Mouse (Mus musculus): ENCODE data around the gene Itga11. TPM values are rescaled to one million over a fixed set of nuclear protein-coding genes. Genes with fewer than 3 reads are reported as not detected.

Itga11 gene
- polyA plus RNA-seq, 1 experiment from 2014 or later = 3.0 TPM

DNA sequence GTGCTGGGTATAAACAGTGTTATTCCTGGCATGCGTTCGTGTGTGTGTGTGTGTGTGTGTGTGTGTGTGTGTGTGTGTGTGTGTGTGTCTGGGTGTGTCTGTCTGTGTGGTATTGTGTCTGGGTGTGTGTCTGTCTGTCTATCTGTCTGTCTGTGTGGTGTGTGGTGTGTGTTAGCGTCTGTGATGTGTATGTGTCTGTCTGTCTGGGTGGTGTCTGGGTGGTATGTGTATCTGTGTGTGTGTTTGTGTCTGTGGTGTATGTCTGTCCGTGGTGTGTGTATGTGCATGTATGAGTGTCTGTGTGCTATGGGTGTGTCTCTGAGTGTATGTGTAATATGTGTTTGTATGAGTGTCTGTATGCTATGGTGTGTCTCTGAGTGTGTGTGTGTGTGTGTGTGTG, 9.1 kb upstream of the Itga11 start:
- H3K4me2 ChIP-seq (ENCODE audit: low read depth) = no peak overlapping the region
- H3K9me3 ChIP-seq (ENCODE audit: control insufficient read depth, low read length) = no peaks in the 10 kb centered on the region
- H3K4me3 ChIP-seq (ENCODE audit: low read depth, low read length) = no peak overlapping the region
- DNase-seq (ENCODE audit: low spot score) (no peak), ATAC-seq (ENCODE audit: insufficient read depth, low FRiP score, low TSS enrichment) (no peak)
- H3K9ac ChIP-seq (ENCODE audit: low read length) = no peak overlapping the region
- WGBS = 93% methylated on average over 4 of the region's 4 CpGs
- H3K36me3 ChIP-seq (ENCODE audit: control insufficient read depth, insufficient read depth, low read length) = no peaks in the 10 kb centered on the region
- no peak overlapping the region for H3K27ac ChIP-seq (ENCODE audit: low read depth, low read length)
- no peaks in the 10 kb centered on the region for H3K27me3 ChIP-seq (ENCODE audit: control insufficient read depth, insufficient read depth, low read length)
- H3K4me1 ChIP-seq (ENCODE audit: control insufficient read depth, insufficient read depth, low read length) = peaks cover 5% of the 10 kb centered on the region; the same call in 1 of the 2 replicates

GRCm38 (mm10) chr9:62673241-62673640, 4.4 kb upstream of the Itga11 start:
- Histone ChIP-seq H3K4me1 (ENCODE audit: control insufficient read depth, insufficient read depth, low read length) (peaks cover 2% of the 10 kb centered on the region; the same call in 1 of the 2 replicates), H3K4me2 (ENCODE audit: low read depth) (no peak overlapping the region), H3K9me3 (ENCODE audit: control insufficient read depth, low read length) (no peaks in the 10 kb centered on the region), H3K27me3 (ENCODE audit: control insufficient read depth, insufficient read depth, low read length) (peaks cover 15% of the 10 kb centered on the region), H3K9ac (ENCODE audit: low read length) (no peak overlapping the region), H3K36me3 (ENCODE audit: control insufficient read depth, insufficient read depth, low read length) (no peaks in the 10 kb centered on the region), H3K4me3 (ENCODE audit: low read depth, low read length) (no peak overlapping the region), H3K27ac (ENCODE audit: low read depth, low read length) (no peak overlapping the region)
- no peak for DNase-seq (ENCODE audit: low spot score)
- ATAC-seq (ENCODE audit: insufficient read depth, low FRiP score, low TSS enrichment) = no peak
- 85% methylated on average over 7 of the region's 7 CpGs for WGBS

GRCm38 (mm10) chr9:62675172-62675571, 2.5 kb upstream of the Itga11 start:
- Histone ChIP-seq H3K27ac (ENCODE audit: low read depth, low read length) (no peak overlapping the region), H3K9me3 (ENCODE audit: control insufficient read depth, low read length) (no peaks in the 10 kb centered on the region), H3K4me2 (ENCODE audit: low read depth) (no peak overlapping the region), H3K27me3 (ENCODE audit: control insufficient read depth, insufficient read depth, low read length) (peaks cover 30% of the 10 kb centered on the region), H3K36me3 (ENCODE audit: control insufficient read depth, insufficient read depth, low read length) (no peaks in the 10 kb centered on the region), H3K4me1 (ENCODE audit: control insufficient read depth, insufficient read depth, low read length) (peaks cover 2% of the 10 kb centered on the region; the same call in 1 of the 2 replicates), H3K4me3 (ENCODE audit: low read depth, low read length) (no peak overlapping the region), H3K9ac (ENCODE audit: low read length) (no peak overlapping the region)
- ATAC-seq (ENCODE audit: insufficient read depth, low FRiP score, low TSS enrichment) = no peak
- 89% methylated on average over 1 of the region's 1 CpGs for WGBS
- DNase-seq (ENCODE audit: low spot score) = no peak

GRCm38 (mm10) chr9:62678550-62679155, 1.0 kb downstream of the Itga11 start:
- no peaks in the 10 kb centered on the region for H3K36me3 ChIP-seq (ENCODE audit: control insufficient read depth, insufficient read depth, low read length)
- H3K9ac ChIP-seq (ENCODE audit: low read length) = no peak overlapping the region
- H3K4me3 ChIP-seq (ENCODE audit: low read depth, low read length) = peak overlapping the region; percentile 32
- WGBS = 4% methylated on average over 22 of the region's 22 CpGs
- DNase-seq (ENCODE audit: low spot score) = no peak
- peaks cover 2% of the 10 kb centered on the region; the same call in 1 of the 2 replicates for H3K4me1 ChIP-seq (ENCODE audit: control insufficient read depth, insufficient read depth, low read length)
- H3K27me3 ChIP-seq (ENCODE audit: control insufficient read depth, insufficient read depth, low read length) = peaks cover 30% of the 10 kb centered on the region
- H3K4me2 ChIP-seq (ENCODE audit: low read depth) = peak overlapping the region; percentile 62
- no peak overlapping the region for H3K27ac ChIP-seq (ENCODE audit: low read depth, low read length)
- ATAC-seq (ENCODE audit: insufficient read depth, low FRiP score, low TSS enrichment) = no peak
- no peaks in the 10 kb centered on the region for H3K9me3 ChIP-seq (ENCODE audit: control insufficient read depth, low read length)

DNA sequence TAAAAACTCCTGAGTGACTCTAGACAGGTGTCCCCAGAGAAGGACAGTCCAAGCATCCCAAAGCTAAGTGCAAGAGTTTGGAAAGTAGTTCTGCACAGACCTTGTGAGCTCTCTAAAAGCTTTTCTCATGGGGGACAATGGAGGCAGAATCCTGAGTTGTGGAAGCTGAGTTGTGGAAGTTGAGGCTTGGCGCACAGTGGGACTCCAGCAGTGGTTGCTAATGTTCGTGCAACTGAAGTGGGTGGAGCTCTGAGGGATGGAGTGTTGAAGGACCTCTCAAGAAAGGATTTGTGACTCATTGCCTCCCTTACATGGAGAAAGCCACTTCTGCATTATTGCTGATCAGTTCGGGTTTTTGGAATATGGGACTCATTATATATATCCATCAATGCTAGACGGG, 1.8 kb downstream of the Itga11 start:
- Histone ChIP-seq H3K27ac (ENCODE audit: low read depth, low read length) (no peak overlapping the region), H3K4me2 (ENCODE audit: low read depth) (no peak overlapping the region), H3K27me3 (ENCODE audit: control insufficient read depth, insufficient read depth, low read length) (peaks cover 30% of the 10 kb centered on the region), H3K4me3 (ENCODE audit: low read depth, low read length) (no peak overlapping the region), H3K4me1 (ENCODE audit: control insufficient read depth, insufficient read depth, low read length) (peaks cover 2% of the 10 kb centered on the region; the same call in 1 of the 2 replicates), H3K36me3 (ENCODE audit: control insufficient read depth, insufficient read depth, low read length) (no peaks in the 10 kb centered on the region), H3K9me3 (ENCODE audit: control insufficient read depth, low read length) (no peaks in the 10 kb centered on the region), H3K9ac (ENCODE audit: low read length) (no peak overlapping the region)
- DNase-seq (ENCODE audit: low spot score) = no peak
- no peak for ATAC-seq (ENCODE audit: insufficient read depth, low FRiP score, low TSS enrichment)
- WGBS = 57% methylated on average over 4 of the region's 4 CpGs

DNA sequence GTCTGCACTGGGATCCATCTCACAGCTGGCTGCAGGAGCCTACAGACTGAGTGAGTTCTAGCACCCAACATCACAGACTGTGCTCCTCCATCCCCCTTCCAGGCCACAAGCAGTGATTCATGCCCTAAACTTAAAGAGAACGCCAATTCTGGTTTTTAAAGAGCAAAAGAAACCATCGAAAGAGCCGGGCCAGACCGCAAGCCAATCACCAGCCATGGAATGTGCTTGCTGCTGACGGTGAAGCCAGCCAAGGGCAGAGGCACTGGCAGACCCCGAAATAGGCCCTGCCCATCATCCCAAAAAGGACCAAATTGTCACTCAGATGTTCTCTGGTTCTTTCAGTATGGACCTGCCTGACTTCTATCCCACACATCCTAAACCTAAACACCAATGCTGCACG, 6.7 kb downstream of the Itga11 start:
- H3K4me1 ChIP-seq (ENCODE audit: control insufficient read depth, insufficient read depth, low read length) = no peaks in the 10 kb centered on the region
- peaks cover 5% of the 10 kb centered on the region for H3K27me3 ChIP-seq (ENCODE audit: control insufficient read depth, insufficient read depth, low read length)
- H3K9ac ChIP-seq (ENCODE audit: low read length) = no peak overlapping the region
- H3K36me3 ChIP-seq (ENCODE audit: control insufficient read depth, insufficient read depth, low read length) = no peaks in the 10 kb centered on the region
- ATAC-seq (ENCODE audit: insufficient read depth, low FRiP score, low TSS enrichment) (no peak), DNase-seq (ENCODE audit: low spot score) (no peak)
- no peak overlapping the region for H3K4me2 ChIP-seq (ENCODE audit: low read depth)
- H3K9me3 ChIP-seq (ENCODE audit: control insufficient read depth, low read length) = no peaks in the 10 kb centered on the region
- WGBS = 83% methylated on average over 7 of the region's 7 CpGs
- no peak overlapping the region for H3K4me3 ChIP-seq (ENCODE audit: low read depth, low read length)
- H3K27ac ChIP-seq (ENCODE audit: low read depth, low read length) = no peak overlapping the region

DNA sequence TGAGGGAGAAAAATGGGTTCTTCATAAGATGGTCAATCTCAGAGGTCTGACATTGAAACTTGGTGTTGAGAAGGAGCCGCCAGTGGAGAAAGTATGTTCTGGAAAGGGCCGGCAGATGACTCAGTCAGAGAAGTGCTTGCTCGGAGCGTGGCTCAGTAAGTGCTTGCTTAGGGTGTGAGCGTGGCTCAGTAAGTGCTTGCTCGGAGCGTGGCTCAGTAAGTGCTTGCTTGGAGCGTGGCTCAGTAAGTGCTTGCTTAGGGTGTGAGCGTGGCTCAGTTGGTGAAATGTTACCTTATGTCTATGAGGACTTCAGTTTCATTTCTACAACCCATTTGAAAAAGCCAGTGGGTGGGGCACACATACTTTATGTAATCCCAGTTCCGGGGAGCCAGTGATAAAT, 12.1 kb downstream of the Itga11 start:
- WGBS = 90% methylated on average over 10 of the region's 10 CpGs
- no peaks in the 10 kb centered on the region for H3K4me1 ChIP-seq (ENCODE audit: control insufficient read depth, insufficient read depth, low read length)
- H3K27ac ChIP-seq (ENCODE audit: low read depth, low read length) = no peak overlapping the region
- no peaks in the 10 kb centered on the region for H3K27me3 ChIP-seq (ENCODE audit: control insufficient read depth, insufficient read depth, low read length)
- no peak overlapping the region for H3K4me2 ChIP-seq (ENCODE audit: low read depth)
- DNase-seq (ENCODE audit: low spot score) (no peak), ATAC-seq (ENCODE audit: insufficient read depth, low FRiP score, low TSS enrichment) (no peak)
- no peak overlapping the region for H3K4me3 ChIP-seq (ENCODE audit: low read depth, low read length)
- no peaks in the 10 kb centered on the region for H3K36me3 ChIP-seq (ENCODE audit: control insufficient read depth, insufficient read depth, low read length)
- H3K9ac ChIP-seq (ENCODE audit: low read length) = no peak overlapping the region
- no peaks in the 10 kb centered on the region for H3K9me3 ChIP-seq (ENCODE audit: control insufficient read depth, low read length)

- no peak overlapping the region for H3K27ac ChIP-seq (ENCODE audit: low read depth, low read length)
Observed at GRCm38 (mm10) chr9:62694054-62694453, 16.4 kb downstream of the Itga11 start.

GRCm38 (mm10) chr9:62695210-62695609, 17.6 kb downstream of the Itga11 start:
- no peak for DNase-seq (ENCODE audit: low spot score)

More at GRCm38 (mm10) chr9:62694054-62694453, 16.4 kb downstream of the Itga11 start:
- DNase-seq (ENCODE audit: low spot score) (no peak), ATAC-seq (ENCODE audit: insufficient read depth, low FRiP score, low TSS enrichment) (no peak)
- Histone ChIP-seq H3K36me3 (ENCODE audit: control insufficient read depth, insufficient read depth, low read length) (no peaks in the 10 kb centered on the region), H3K4me1 (ENCODE audit: control insufficient read depth, insufficient read depth, low read length) (no peaks in the 10 kb centered on the region), H3K9ac (ENCODE audit: low read length) (no peak overlapping the region), H3K9me3 (ENCODE audit: control insufficient read depth, low read length) (no peaks in the 10 kb centered on the region), H3K4me2 (ENCODE audit: low read depth) (no peak overlapping the region), H3K27me3 (ENCODE audit: control insufficient read depth, insufficient read depth, low read length) (no peaks in the 10 kb centered on the region), H3K4me3 (ENCODE audit: low read depth, low read length) (no peak overlapping the region)
- 89% methylated on average over 5 of the region's 5 CpGs for WGBS

More at GRCm38 (mm10) chr9:62695210-62695609, 17.6 kb downstream of the Itga11 start:
- 80% methylated on average over 9 of the region's 9 CpGs for WGBS
- Histone ChIP-seq H3K4me1 (ENCODE audit: control insufficient read depth, insufficient read depth, low read length) (no peaks in the 10 kb centered on the region), H3K36me3 (ENCODE audit: control insufficient read depth, insufficient read depth, low read length) (no peaks in the 10 kb centered on the region), H3K4me2 (ENCODE audit: low read depth) (no peak overlapping the region), H3K4me3 (ENCODE audit: low read depth, low read length) (no peak overlapping the region), H3K27me3 (ENCODE audit: control insufficient read depth, insufficient read depth, low read length) (no peaks in the 10 kb centered on the region), H3K9me3 (ENCODE audit: control insufficient read depth, low read length) (no peaks in the 10 kb centered on the region), H3K27ac (ENCODE audit: low read depth, low read length) (no peak overlapping the region), H3K9ac (ENCODE audit: low read length) (no peak overlapping the region)
- no peak for ATAC-seq (ENCODE audit: insufficient read depth, low FRiP score, low TSS enrichment)

Data from neural tube, embryonic 11.5 days (tissue).